Mouse (Mus musculus) layer of hippocampus, postnatal 25 days (tissue): ENCODE measurements at regions not wholly inside any gene's neighbourhood (a gene's known extent, or its start where the extent isn't known, plus 50 kb on each side); places are given as distances from the start of the nearest gene placed in this dataset.
"Not testable (repeated sequence)": the region's sequence is repeated elsewhere in the genome, so short reads cannot be mapped to it uniquely, and the experiment has no call there.

Experiments used
- DNase-seq, 2 experiments: peaks; one replicate each; pipeline ENCODE4 v3.0.0; 2022; ENCODE audit warnings: mixed read lengths in 2 of 2, low spot score in 1 of 2; ENCODE audit errors: extremely low spot score in 1 of 2

DNA sequence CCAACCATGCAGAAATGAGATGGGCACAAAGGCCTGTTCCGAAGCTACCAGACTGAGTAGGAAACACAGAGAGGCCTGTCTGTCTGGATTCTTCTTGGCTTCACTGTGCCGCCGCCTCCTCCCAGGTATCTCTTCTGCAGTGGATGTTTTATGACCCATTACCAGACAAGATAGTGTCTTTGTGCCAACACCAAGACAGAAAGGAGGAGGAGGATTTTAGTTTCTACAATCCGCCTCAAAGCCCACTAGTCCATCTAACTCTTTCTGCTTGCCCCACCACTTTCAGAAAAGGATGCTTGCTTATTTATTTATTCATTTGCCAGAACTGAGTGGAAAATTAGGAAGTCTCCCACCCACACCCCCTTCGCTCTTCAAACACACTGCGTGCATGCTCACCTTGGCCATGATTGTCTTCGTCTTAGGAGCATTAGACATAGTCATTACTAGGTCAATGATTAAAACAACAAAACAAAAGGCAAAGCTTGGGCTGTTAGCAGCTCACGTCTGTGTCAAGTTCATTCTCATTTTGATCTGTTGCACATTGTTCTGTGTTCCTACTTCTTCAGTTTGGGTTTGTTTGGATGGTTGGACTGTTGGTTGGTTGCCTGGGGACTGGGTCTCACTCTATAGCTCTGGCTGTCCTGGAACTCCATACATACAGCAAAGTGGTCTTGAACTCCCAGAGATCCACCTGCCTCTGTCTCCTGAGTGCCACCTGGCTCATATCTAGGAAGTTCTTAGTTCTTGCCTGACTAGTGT is 61.7 kb upstream of the Cpm start:
- DNase-seq = no peak

DNA sequence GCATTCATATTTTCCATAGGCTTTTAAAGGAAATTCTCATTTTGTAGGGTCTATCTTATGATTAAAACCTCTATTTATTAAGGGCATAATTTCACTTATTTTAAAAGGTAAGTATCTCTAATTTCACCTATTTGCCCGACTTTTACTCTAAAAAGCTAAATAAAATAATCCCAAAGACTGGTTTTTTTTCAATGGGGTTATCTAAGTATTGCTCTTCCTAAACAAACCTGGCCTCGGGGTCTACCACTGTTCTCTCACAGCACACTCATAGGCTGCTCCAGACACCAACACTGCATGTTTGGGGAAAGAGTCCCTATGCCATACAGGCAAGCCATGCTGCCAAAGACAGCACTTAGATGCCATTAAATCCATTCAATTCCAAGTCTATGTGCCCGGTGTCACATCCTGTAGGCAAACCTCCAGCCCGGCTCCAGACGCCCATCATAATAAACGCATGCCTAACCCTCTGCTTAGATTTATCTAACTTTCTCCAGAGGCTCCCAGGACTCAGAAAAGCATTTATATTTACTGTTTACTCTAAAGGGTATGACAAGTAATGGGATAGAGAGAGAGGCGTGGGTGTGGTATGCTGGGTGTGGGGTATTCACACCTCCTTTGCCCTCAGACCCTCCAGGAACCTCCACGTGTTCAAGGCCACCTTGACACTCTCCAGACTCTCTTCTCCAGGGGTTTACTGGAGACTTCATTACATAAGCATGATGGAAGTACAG is 62.5 kb upstream of the Cpm start:
- DNase-seq = no peak

GRCm38 (mm10) chr10:117566204-117566603 is 63.1 kb upstream of the Cpm start:
- DNase-seq = no peak

GRCm38 (mm10) chr10:117565529-117566086 is 63.7 kb upstream of the Cpm start:
- DNase-seq = no peak

DNA sequence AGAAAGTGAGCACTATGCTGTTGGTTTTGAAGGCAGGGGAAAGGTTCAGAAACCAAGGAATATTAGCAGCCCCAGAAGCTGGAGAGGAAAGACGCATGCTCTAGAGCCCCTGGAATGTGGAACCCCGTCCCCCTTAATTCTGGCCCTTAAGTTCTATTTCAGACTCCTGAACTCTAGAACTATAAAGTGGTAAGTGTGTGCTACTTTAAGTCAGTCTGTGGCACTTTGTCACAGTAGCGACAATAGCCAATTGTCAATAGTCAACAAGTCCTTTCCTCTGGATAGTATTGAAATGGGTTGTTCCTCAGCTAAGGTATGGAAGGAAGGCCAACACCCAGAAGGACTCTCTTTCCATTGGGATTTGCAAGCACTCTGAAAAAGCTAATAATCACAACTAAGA is 64.2 kb upstream of the Cpm start:
- no peak for DNase-seq

GRCm38 (mm10) chr10:117564118-117565040 is 64.9 kb upstream of the Cpm start:
- no peak for DNase-seq

- DNase-seq = no peak
Measured at GRCm38 (mm10) chr10:117563429-117564117, 65.7 kb upstream of the Cpm start.

DNA sequence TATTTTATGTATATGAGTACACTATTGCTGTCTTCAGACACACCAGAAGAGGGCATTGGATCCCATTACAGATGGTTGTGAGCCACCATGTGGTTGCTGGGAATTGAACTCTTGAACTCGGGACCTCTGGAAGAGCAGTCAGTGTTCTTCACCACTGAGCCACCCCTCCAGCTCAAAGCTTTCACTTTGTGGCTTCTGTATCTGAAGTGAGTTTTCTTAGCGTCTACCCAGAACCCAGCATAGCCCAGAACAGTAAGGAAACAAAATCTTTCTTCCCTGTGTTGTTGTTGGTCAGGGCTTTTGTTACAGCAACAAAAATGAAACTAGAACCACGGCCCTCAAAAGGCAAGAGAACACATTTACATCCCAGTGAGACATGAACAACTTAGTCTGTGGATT is 66.5 kb upstream of the Cpm start:
- DNase-seq = not testable (repeated sequence)

DNA sequence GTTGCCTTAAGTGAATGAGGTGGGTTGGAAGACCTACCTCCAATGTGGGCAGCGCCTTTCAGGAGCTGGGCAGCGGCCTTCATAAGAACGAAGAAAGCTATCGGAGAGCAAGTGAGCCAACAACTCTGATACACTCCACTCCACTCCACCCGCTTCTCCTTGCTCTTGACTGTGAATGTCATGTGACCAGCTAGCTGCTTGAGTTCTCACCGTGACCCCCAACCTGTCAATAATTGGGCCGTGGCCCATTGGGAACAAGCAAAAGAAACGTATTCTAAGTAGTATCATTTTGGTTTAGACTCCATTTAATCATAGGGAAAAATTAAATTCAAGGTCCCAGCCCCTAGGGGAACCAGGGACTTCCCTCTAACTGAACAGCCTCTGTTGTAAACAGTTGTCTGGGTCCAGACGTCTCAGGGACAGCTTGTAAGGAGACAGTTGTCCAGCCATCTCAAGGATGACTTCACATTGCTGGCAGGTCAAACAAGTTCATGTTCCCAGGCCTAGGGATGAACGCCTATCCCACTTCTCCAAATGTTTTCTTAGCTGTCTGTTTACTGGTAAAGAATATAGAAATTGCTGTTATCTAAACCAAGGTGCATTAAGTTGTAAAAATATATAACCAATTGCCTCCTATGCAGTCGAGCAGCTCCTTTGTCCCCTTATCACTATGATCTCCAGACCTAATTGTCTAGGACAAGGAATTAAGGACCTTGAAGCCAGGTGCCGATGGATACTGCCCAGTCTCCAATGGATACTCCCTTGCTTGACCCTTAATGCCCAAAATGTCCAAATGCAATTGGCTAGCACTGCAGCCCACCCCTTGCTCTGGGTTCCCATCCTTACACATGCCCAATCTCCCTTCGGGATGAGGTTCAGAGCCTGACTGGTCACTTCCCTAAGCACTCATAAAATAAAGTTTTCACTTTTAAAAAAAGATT is 67.1 kb upstream of the Cpm start:
- DNase-seq = no peak

DNA sequence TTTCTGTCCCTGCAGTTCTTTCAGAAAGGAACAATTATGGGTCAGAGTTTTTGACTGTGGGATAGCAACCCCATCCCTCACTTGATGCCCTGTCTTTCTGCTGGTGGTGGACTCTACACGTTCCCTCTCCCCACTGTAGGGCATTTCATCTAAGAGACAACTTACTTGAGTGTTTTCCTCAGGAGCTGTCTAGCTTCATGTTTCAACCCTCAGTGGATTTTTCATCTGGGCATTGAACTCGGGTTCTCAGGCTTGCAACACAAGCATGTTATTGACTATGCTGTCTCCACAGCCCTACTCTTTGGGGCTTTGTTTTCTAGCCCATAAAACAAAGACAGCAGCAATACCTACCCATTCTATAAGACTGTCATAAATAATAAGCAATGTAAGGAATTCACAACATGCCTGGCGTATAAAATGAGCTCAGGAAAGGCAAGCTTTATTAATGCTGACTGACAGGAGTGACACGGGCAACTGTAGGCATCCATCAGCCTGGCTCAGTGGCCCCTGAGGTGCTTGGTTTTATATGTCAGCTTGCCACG is 68.0 kb upstream of the Cpm start:
- DNase-seq = no peak

DNA sequence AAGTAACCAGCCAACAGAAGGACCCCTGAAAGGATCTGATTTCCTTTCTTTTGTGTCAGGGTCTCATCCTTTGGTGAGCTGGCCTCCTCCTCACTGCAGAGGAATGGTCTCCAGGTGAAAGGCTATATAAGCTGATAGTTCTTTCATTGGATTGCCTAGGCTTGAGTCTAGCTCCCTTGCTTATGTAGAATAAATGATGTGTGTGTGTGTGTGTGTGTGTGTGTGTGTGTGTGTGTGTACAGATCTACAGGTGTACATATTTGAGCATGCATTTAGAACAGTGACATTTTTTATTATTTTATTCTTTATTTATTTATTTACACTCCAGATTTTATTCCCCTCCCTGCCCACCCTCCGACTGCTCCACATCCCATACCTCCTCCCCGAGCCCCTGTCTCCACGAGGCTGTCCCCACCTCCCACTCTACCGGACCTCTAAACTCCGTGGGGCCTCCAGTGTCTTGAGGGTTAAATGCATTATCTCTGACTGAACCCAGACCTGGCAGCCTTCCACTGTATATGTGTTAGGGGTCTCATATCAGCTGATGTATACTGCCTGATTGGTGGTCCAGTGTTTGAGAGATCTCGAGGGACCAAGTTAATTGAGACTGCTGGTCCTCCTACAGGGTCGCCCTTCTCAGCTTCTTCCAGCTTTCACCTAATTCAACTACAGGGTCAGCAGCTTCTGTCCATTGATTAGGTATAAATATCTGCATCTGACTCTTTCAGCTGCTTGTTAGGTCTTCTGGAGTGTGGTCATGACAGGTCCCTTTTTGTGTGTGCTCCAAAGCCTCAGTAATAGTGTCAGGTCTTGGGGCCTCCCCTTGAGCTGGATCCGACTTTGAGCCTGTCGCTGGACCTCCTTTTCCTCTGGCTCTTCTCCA is 68.7 kb upstream of the Cpm start:
- no peak for DNase-seq

DNA sequence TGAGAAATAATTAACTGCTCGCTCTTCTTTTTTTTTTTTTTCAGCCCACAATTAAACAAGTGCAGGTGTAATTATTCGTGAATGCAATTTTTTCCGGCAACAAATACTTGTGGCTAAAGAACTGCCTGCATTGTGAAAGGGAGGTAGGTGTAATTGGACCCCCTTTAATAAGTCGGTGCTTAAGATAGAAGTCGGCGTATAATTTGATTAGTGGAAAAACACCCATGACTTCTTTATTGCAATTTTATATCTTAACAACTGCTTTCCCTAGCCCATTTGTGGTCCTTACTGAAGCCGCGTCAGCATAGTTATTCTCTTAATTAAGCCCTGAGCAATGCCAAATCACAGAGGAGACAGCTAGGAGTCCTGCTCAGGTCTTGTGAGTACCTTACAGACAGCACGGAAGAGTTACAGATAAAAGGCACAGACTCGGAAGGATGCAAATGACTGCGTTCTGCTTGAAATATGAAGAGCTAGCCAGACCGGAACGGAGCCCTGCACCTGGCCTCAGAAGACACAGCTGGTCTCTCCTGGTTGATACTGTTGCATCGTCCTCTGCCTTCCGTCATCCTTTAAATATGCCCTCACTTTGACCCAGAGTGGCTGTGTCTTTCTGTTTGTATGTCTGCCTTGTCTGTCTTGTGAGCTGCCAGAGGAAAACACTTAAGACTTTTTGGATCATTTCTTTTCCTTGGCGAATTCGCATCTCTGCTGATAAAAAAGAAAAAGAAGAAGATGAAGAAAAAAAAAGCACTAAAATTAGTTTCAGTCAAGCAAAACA is 69.5 kb upstream of the Cpm start:
- DNase-seq = no peak

DNA sequence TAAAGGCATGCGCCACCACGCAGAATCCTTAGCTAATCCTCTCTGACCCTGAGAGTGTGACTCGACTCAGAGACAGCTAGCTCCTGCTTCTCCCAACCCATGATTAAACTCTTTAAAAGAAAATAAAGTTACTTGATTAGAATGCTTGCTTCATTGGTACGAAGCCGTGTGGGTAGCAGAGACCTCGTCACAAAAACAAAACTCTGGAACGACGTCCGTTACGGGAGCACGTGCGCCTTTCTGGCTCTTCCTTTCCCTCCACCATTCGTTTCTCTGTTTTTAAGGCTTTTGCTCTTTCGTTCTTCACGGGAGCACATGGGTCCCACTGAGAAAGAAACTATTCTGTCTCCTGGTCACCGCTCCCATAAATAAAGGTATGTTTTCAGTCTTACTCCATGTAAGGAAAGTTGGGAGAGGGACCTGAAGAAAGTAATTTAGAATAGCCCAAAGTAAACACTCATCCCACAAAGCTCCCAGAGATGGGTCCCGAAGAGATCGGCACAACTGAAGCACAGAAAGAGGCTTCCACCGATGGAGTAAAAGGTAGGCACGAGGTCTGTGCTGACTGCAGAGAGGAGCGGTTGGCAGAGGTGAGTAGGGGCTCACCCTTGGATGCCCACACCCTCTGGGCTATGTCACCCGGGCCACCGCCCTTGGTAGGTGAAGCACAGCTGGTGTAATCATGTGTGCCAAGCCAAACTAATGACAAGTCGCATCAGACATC is 70.2 kb upstream of the Cpm start:
- no peak for DNase-seq

DNA sequence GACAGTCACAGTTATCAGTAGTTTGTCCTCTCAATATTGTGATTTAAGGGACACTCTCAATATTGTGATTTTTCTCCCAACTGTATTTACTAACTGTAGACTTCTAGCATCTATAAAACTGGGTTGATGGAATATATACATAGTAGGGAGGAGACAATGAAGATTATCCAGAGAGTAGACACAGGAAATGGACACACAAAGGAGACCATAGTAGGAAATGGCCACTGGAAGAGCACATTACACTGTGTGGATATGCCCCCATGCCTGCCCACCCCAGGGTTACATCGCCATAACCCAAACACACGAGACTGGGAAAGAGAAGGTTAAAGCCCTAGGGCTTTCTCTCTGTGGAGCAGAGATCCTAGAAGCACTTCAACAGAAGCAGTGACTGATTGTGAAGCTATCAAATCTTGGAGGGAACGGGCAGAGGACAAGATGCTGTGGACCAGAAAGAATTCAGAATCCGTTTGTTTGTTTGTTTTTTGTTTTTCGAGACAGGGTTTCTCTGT is 71.0 kb upstream of the Cpm start:
- no peak for DNase-seq

- DNase-seq = no peak
Measured at GRCm38 (mm10) chr10:117557666-117558065, 71.6 kb upstream of the Cpm start.

DNA sequence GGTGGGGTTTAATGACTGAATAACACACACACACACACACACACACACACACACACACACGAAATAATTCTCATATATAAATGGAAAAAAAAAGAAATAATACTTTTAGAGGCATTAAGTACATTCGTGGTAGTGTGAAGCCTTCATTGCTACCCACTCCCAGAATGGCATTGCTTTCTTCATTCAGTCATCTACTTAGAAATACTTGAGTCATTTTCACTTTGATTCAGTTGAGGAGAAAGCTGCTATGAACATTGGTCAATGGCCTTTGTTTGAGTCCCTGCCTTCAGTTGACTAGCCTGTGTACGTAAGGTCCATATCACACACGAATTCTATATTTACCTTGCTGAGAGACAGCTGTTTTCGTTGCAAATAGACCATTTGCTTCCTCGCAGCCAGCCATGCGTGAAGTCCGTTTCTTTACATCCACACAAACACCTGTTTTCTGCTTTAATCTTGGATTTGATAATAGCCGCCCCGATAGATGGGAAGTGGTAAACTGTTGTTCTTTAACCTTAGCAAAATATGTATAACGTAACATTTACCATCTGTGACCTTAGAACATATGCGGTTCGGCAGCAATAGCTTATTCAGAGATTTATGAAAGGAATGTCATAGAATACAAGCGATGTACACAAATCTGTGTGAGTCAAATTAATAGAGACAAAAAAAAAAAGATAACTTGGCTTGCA is 72.3 kb upstream of the Cpm start:
- DNase-seq = no peak
